15 mouse cellular contexts compared by ENCODE assay signal in genomic region chr5:118352142-118352541, GRCm38 (mm10).
"Had no signal": no experiment of that assay in that cellular context is flagged by ENCODE, and none has a peak within 500 bp of the region (broad histone marks: within the 10 kb centered on the region; RNA-seq: fewer than 3 reads in every experiment).

No protein-coding gene starts in this region.

- ATAC-seq: midbrain, embryonic 13.5 days had no signal

- DNase-seq: kidney, adult 11 months; kidney, adult 9 months; kidney, postnatal 4 days; lung, adult 18-20 months; lung, postnatal 36 days; right cerebral cortex, postnatal 4 days; spleen, adult 18-20 months; thymus, adult 18-20 months; thymus, postnatal 14 days had no signal

- H3K27ac ChIP-seq: kidney, postnatal 0 days; limb, embryonic 13.5 days; liver, embryonic 14.5 days; midbrain, embryonic 13.5 days; neural tube, embryonic 15.5 days had no signal

- H3K4me3 ChIP-seq: limb, embryonic 13.5 days; midbrain, embryonic 13.5 days; myocyte; neural tube, embryonic 15.5 days had no signal

- H3K36me3 ChIP-seq: limb, embryonic 13.5 days; midbrain, embryonic 13.5 days; neural tube, embryonic 15.5 days had no signal

- H3K27me3 ChIP-seq: limb, embryonic 13.5 days; midbrain, embryonic 13.5 days; neural tube, embryonic 15.5 days had no signal

- H3K9me3 ChIP-seq: neural tube, embryonic 15.5 days had no signal

- H3K9ac ChIP-seq: limb, embryonic 13.5 days; liver, embryonic 14.5 days; midbrain, embryonic 13.5 days; neural tube, embryonic 15.5 days had no signal

- H3K4me2 ChIP-seq: limb, embryonic 13.5 days; midbrain, embryonic 13.5 days; neural tube, embryonic 15.5 days had no signal
